Mouse (Mus musculus): ENCODE measurements around the gene Angpt4. TPM values are rescaled to one million over a fixed set of nuclear protein-coding genes. Genes with fewer than 3 reads are reported as not detected.

Gene Angpt4
- polyA plus RNA-seq, 1 experiment = not detected

DNA sequence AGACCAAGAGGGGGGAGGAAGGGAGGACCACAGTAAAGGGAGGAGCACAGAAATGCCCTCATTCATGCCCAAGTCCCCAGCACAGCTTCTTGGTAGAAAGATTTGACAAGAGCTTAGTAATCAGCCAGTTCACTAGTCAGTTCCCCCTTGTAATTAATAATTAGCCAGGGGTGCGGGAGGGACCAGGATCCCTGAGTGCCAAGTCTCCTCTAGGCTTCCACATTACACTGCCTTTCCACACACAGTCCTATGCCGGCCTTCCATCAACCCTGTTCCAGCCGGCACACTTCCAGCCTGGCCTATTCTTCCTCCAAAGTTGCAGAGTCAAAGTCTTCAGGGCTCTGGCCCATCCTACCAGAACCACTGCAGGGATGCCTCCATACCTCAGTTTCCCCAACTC is 65.1 kb downstream of the Angpt4 start:
- H3K4me3 ChIP-seq (replicated peaks) = no peak overlapping the region
- peaks cover 9% of the 10 kb centered on the region for H3K27me3 ChIP-seq (replicated peaks)
- no peaks in the 10 kb centered on the region for H3K9me3 ChIP-seq
- peaks cover 96% of the 10 kb centered on the region for H3K4me1 ChIP-seq
- peaks cover 39% of the 10 kb centered on the region for H3K36me3 ChIP-seq (replicated peaks; ENCODE audit: low read length)
- TF ChIP-seq FLI1 (IDR thresholded peaks at IDR 0.05; ENCODE audit: low read length) = no peak
- TF ChIP-seq GATA1 (IDR thresholded peaks at IDR 0.05; ENCODE audit: borderline replicate concordance, low read length) = no peak

DNA sequence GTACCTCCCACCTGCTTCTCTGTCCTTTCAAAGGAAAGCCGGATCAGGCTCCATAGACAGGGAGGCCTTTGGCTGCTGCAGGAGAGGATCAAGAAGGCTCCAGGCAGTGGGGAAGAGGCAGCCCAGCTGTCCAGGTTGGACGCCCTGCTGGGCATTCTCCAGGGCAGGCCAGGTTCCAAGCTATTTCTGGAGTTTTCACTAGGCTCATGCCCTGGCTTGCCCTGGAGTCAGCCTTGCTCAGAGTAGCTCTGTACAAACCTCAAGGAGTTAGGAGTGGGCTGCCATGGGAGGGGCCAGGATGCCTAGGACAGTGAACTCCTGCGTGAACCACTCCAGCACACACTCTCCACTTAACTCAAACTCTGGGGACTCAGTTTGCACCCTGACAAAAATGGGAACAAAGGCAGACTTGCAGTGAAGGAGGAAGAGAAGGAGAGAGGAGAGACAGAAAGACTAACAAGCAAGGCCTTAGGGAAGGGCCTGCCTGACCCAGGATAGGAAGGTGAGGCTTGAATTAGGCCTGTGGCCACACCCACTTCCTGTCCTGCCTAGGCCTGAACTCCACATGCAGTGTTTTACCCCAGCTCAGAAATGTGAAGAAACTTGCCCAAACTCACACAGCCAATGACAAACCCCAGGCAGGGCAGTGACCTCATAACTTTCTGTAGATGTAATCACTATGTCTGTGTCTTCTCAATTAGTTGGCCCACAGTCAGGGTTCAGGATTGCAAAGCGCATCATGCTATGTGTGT is 66.9 kb downstream of the Angpt4 start:
- Histone ChIP-seq H3K9me3 (no peaks in the 10 kb centered on the region), H3K36me3 (replicated peaks; ENCODE audit: low read length) (peaks cover 29% of the 10 kb centered on the region), H3K27me3 (replicated peaks) (peaks cover 7% of the 10 kb centered on the region), H3K4me3 (replicated peaks) (peak overlapping the region; percentile 76), H3K4me1 (peaks cover 78% of the 10 kb centered on the region)
- TF ChIP-seq FLI1 (IDR thresholded peaks at IDR 0.05; ENCODE audit: low read length) = no peak
- no peak for TF ChIP-seq GATA1 (IDR thresholded peaks at IDR 0.05; ENCODE audit: borderline replicate concordance, low read length)

DNA sequence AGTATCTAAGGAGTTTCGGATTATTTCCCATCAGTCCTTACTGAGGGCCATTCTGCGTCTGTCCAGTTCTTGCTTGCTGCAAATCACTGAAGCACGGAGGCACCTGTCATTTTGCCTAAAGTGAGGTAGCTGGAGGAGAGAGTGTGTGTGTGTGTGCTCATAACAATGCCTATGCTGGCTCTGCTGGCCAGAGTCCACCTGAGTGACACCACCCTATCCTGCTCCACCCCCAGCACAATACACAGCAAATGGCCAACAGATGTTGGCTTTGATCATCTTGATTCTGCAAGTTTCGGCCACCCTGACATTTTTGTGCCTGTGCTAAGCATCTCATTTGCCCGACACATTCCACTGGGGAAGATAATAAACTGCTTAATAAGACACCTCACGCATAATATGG is 67.5 kb downstream of the Angpt4 start:
- Histone ChIP-seq H3K27me3 (replicated peaks) (peaks cover 5% of the 10 kb centered on the region), H3K4me1 (peaks cover 72% of the 10 kb centered on the region), H3K36me3 (replicated peaks; ENCODE audit: low read length) (peaks cover 29% of the 10 kb centered on the region), H3K4me3 (replicated peaks) (peak overlapping the region; percentile 76), H3K9me3 (no peaks in the 10 kb centered on the region)
- TF ChIP-seq GATA1 (IDR thresholded peaks at IDR 0.05; ENCODE audit: borderline replicate concordance, low read length) = no peak
- no peak for TF ChIP-seq FLI1 (IDR thresholded peaks at IDR 0.05; ENCODE audit: low read length)

DNA sequence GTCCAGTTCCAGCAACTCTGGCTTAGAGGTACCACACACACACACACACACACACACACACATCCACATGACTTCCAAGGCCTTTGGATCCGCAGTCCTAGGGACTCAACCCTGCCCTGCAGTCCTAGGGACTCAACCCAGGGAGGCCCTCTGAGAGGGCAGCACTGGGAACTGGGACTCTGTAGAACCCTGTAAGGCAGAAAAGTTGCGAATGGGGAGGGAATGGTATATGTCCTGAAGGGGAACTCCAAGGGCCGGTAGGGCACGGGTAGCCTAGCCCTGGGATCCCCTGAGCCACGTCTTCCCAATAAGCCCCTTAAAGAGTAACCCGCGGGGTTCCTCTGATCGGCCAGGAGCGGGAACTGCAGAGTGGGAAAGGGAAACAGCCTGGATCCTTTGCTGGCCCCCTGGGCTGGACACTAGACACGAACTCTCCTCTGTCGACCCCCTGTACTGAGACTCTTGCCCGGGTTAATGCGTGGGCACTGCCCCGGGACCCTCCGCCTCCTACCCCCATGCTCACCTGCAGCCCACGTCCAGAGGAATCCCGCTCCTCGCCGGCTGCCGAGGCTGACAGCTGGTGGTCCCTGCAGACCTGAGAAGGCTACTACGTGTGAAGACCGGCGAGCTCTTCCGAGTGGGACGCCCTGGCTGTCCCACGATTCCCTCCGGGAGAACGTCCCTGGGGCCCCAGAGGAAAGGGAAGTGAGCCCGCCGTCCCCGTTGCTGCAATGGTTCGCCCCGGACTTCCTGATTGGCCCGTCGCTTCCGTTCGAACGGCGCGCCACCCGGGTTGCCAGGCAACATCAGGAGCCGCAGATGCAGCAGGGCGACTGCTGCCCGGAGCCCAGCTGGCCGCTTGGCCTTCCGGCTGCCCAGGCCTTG is 68.7 kb downstream of the Angpt4 start, which contains the start of gene Fam110a:
TSS of gene Fam110a (minus strand) at position 750 of the 885 bp plus-strand sequence.
- Histone ChIP-seq H3K4me3 (replicated peaks) (peak within 1 kb of the TSS; percentile 97), H3K9me3 (no peaks in the 10 kb centered on the region), H3K36me3 (replicated peaks; ENCODE audit: low read length) (peaks cover 29% of the 10 kb centered on the region), H3K4me1 (peaks cover 60% of the 10 kb centered on the region), H3K27me3 (replicated peaks) (peaks cover 5% of the 10 kb centered on the region)
- TF ChIP-seq GATA1 (IDR thresholded peaks at IDR 0.05; ENCODE audit: borderline replicate concordance, low read length) (no peak), FLI1 (IDR thresholded peaks at IDR 0.05; ENCODE audit: low read length) (peak; percentile 90)

DNA sequence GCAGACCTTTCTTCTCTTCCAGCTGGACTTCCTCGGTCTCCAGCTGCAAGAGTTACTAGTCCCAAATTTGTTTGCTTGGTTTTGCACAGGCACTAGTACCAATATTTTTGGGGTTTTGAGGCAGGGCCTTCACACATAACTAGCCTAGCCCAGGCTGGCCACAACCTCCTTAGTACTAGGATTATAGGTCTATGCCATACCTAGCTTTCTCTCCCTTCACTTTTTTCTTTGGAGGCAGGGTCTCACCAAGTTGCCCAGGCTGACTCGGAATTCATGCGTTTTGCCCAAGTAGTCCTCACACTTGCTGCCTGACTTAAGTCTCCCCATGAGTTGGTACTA is 69.3 kb downstream of the Angpt4 start:
- Histone ChIP-seq H3K27me3 (replicated peaks) (peaks cover 5% of the 10 kb centered on the region), H3K4me3 (replicated peaks) (peak overlapping the region; percentile 97), H3K4me1 (peaks cover 54% of the 10 kb centered on the region), H3K36me3 (replicated peaks; ENCODE audit: low read length) (peaks cover 29% of the 10 kb centered on the region), H3K9me3 (no peaks in the 10 kb centered on the region)
- TF ChIP-seq GATA1 (IDR thresholded peaks at IDR 0.05; ENCODE audit: borderline replicate concordance, low read length) (no peak), FLI1 (IDR thresholded peaks at IDR 0.05; ENCODE audit: low read length) (no peak)

DNA sequence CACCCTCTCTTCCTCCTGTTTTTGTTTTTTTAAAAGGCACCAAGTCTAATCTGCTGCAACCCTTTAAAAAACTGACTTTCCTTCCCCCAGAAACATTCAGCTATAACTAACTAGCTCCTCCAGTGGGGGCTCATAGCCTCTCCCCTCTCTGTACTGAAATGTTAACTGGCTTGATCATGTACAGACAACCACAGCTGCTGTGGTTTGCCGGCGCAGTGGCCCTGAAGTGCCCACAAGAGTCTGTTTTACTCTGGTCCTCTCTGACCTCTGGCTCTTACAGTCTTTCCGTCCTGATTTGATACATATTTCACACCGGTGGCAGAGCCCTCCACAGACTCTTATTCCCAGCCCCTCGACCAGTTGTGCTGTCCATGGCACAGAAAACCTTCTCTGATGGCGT is 70.3 kb downstream of the Angpt4 start:
- Histone ChIP-seq H3K36me3 (replicated peaks; ENCODE audit: low read length) (peaks cover 24% of the 10 kb centered on the region), H3K27me3 (replicated peaks) (peaks cover 9% of the 10 kb centered on the region), H3K4me3 (replicated peaks) (no peak overlapping the region), H3K4me1 (peaks cover 51% of the 10 kb centered on the region), H3K9me3 (no peaks in the 10 kb centered on the region)
- TF ChIP-seq FLI1 (IDR thresholded peaks at IDR 0.05; ENCODE audit: low read length) = no peak
- TF ChIP-seq GATA1 (IDR thresholded peaks at IDR 0.05; ENCODE audit: borderline replicate concordance, low read length) = no peak

DNA sequence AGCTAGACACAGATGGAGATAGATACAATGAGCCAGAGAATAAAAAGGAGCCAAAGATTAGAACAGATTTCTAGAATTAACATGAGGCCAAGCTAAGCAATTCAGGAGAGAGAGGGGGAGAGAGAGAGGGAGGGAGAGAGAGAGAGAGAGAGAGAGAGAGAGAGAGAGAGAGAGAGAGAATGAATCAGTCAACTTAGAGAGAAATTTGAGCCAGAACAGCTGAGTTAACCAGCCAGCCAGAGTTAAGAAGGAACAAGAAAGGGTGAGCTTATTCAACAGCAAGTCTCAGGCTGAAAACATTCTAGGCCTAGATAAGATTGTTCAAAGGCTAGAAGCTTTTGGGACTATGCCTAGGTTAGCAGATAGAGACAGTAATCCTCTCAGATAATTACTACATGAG is 71.5 kb downstream of the Angpt4 start:
- TF ChIP-seq GATA1 (IDR thresholded peaks at IDR 0.05; ENCODE audit: borderline replicate concordance, low read length) = no peak
- no peak for TF ChIP-seq FLI1 (IDR thresholded peaks at IDR 0.05; ENCODE audit: low read length)
- peaks cover 17% of the 10 kb centered on the region for H3K27me3 ChIP-seq (replicated peaks)
- peaks cover 40% of the 10 kb centered on the region for H3K4me1 ChIP-seq
- H3K4me3 ChIP-seq (replicated peaks) = no peak overlapping the region
- H3K9me3 ChIP-seq = no peaks in the 10 kb centered on the region
- H3K36me3 ChIP-seq (replicated peaks; ENCODE audit: low read length) = peaks cover 12% of the 10 kb centered on the region

DNA sequence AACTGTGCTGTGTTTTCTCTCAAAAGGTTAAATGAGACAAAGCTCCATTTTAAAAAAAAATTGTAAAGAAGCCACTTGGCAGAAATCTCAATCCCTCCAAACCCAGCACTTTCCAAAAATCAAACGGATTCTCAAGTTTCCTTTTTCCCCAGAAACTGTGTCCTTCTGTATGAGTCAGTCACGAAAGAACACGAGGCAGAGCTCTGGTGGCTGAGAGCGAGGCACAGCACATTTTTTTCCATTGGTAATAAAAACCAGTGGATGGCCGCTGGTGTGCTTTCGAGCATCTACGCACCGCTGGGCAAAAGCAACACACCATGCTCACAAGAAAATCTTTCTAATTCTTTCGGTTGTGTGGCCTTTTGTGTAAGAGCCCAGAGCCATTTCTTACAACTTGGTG is 73.0 kb downstream of the Angpt4 start:
- Histone ChIP-seq H3K27me3 (replicated peaks) (peaks cover 33% of the 10 kb centered on the region), H3K4me1 (peaks cover 25% of the 10 kb centered on the region), H3K9me3 (no peaks in the 10 kb centered on the region), H3K36me3 (replicated peaks; ENCODE audit: low read length) (no peaks in the 10 kb centered on the region), H3K4me3 (replicated peaks) (no peak overlapping the region)
- no peak for TF ChIP-seq GATA1 (IDR thresholded peaks at IDR 0.05; ENCODE audit: borderline replicate concordance, low read length)

DNA sequence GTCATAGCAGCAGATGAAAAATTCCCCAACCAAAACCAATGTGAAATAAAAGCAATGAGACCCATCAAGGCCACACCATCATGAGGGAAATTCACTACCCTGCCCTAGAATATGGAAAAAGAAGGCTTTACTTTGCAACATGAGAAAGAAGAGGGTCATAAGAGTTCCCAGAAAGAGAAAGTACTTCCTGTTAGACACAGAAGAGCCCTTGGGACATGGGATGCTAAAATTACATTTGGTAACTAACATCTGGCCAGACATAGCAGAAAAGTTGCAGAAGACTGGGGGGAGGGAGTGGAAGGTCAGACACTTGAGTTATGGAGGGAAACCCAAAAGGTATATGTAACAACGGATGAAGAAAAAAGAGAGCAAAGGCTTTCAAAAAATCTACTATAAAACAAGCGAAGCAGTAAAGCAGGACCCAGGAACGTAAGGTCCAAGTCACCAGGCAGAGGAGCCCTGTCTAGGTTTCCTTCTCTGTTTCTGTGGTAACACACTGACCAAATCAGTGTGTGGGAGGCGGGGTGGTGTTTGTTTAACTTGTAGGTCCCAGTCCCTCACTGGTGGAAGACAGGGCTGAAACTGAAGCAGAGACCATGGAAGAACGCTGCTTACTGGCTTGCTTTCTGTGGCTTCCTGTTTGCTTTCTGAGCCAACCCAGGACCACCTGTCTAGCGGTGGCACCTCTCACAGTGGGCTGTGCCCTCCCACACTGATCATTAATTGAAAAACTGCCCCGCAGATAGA is 74.6 kb downstream of the Angpt4 start:
- no peak overlapping the region for H3K4me3 ChIP-seq (replicated peaks)
- no peaks in the 10 kb centered on the region for H3K9me3 ChIP-seq
- TF ChIP-seq GATA1 (IDR thresholded peaks at IDR 0.05; ENCODE audit: borderline replicate concordance, low read length) (no peak), FLI1 (IDR thresholded peaks at IDR 0.05; ENCODE audit: low read length) (no peak)
- H3K27me3 ChIP-seq (replicated peaks) = peaks cover 35% of the 10 kb centered on the region
- H3K4me1 ChIP-seq = peaks cover 9% of the 10 kb centered on the region
- H3K36me3 ChIP-seq (replicated peaks; ENCODE audit: low read length) = no peaks in the 10 kb centered on the region

Data from megakaryocyte, embryonic 14.5 days (primary cell).